Mouse (Mus musculus) midbrain, embryonic 10.5 days (tissue): Measurements from ENCODE around the gene Zfp13. TPM values are rescaled to one million over a fixed set of nuclear protein-coding genes. Genes with fewer than 3 reads are reported as not detected.

Experiments used
- DNase-seq: peaks from one replicate; pipeline ENCODE4 v3.0.0-alpha.2; 2017; ENCODE audit warnings: low spot score
- H3K27ac ChIP-seq: fragments of 300-500 bp; sonication (generic); replicated peaks from 2 replicates; pipeline ENCODE4 v1.5.1; 2016; ENCODE audit warnings: mild to moderate bottlenecking
- H3K27me3 ChIP-seq: fragments of 300-500 bp; sonication (generic); 2 replicates; pipeline ENCODE4 v1.6.1; 2016; ENCODE audit warnings: low read depth, mild to moderate bottlenecking; ENCODE audit not compliant: poor library complexity, severe bottlenecking
- H3K36me3 ChIP-seq: fragments of 300-500 bp; sonication (generic); 2 replicates; pipeline ENCODE4 v1.6.1; 2016; ENCODE audit warnings: mild to moderate bottlenecking, moderate library complexity
- H3K4me1 ChIP-seq: fragments of 300-500 bp; sonication (generic); 2 replicates; pipeline ENCODE4 v1.6.1; 2016
- H3K4me3 ChIP-seq: fragments of 300-500 bp; sonication (generic); 2 replicates; pipeline ENCODE4 v1.5.1; 2016; ENCODE audit warnings: mild to moderate bottlenecking, moderate library complexity
- H3K9me3 ChIP-seq: fragments of 300-500 bp; sonication (generic); replicated peaks from 2 replicates; pipeline ENCODE4 v1.6.1; 2016; ENCODE audit warnings: mild to moderate bottlenecking
- WGBS: fragments of 180-500 bp; shearing (Covaris S2); methylation state at CpG from one replicate; pipeline ENCODE4 v1.1.7; 2016; 5-methylcytosine and 5-hydroxymethylcytosine counted together
- polyA plus RNA-seq: library from polyadenylated mRNA; unstranded; fragments of >200 nt; fragmentation: Nextera tagmentation; extraction: Ambion mirVana; gene quantifications from 2 replicates; pipeline ENCODE4 v1.2.1, GENCODE M21; 2016

Zfp13 gene
- polyA plus RNA-seq, 1 experiment from 2014 or later = 19.8 TPM

DNA sequence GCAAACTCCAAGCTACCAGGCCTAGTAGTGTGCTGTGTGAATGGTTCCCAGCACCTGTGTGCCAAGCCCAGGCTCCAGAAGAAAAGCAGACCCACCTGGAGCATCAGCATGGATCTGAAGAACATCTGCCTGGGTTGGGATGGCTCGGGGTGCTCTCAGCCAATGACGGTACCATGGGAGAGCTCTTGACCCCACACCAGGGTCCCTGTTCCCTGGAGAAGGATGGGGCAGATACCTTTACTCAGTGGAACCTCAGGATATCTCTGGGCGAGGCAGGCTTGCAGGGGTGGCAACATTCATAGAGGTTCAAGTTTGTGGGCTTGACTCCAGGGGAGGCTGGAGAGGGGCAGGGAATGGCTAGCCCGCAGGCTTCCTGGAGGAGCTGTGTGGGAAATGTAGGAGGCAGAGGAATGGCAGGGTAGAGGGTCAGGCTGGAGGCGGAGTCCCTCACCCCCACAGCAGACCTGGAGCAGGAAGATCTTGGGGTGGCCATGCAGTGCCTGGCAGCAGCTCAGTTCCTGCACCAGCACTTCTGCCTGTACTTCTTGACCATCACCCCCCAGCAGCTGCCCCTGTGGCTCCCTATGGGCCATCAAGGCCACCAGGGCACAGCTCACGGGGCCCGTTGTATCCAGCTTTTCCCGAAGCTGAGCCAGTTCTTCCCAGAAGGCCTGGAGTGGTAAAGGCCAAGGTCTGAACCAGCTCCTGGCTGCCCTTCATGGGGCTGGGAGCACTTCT, 46.2 kb downstream of the Zfp13 start:
- DNase-seq = no peak
- 84% methylated on average over 8 of the region's 8 CpGs for WGBS
- no peak overlapping the region for H3K4me3 ChIP-seq
- no peaks in the 10 kb centered on the region for H3K9me3 ChIP-seq
- H3K36me3 ChIP-seq = peaks cover 37% of the 10 kb centered on the region
- H3K27ac ChIP-seq = no peak overlapping the region
- H3K27me3 ChIP-seq = no peaks in the 10 kb centered on the region
- peaks cover 24% of the 10 kb centered on the region for H3K4me1 ChIP-seq

DNA sequence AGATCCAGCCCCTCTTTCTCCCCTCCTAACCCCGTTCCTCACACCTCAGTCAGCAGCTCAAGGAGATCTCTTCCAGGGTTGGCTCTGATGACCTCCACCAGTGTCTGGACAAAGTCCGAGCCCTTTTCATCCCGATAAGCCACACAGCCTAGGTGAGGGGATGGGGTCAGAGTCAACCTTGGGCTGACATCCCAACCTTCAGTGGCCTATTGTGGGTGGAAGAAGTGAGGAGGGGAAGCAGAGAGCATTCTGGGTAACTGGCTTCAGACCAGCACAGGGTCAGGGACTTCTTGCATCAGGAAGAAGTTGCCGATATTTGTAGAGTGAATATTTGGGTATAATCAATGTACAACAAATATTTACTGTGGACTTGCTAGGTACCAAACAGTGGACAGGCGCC, 47.3 kb downstream of the Zfp13 start:
- Histone ChIP-seq H3K9me3 (no peaks in the 10 kb centered on the region), H3K4me3 (peak overlapping the region; percentile 61; the same call in 1 of the 2 replicates), H3K4me1 (peaks cover 24% of the 10 kb centered on the region), H3K27ac (no peak overlapping the region), H3K36me3 (peaks cover 26% of the 10 kb centered on the region), H3K27me3 (no peaks in the 10 kb centered on the region)
- no peak for DNase-seq
- WGBS = 67% methylated on average over 5 of the region's 5 CpGs

DNA sequence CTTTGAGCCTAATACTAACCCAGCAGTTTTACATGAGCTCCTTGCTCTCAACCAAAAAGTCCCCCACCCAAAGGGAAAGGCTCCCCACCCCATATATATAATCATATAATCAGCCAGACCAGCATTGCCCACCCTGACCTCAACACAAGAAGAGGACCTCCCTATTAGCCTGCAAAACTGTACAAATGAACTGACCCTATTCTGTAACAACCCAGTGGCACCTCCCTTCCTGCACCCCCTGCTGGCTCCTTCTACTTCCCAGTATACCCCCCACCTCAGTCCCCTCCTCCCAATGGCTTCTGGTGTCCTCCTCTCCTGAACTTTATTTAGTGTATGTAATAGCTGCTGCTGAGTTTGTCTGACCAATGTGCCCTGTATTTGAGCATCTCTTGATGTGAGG, 47.9 kb downstream of the Zfp13 start:
- Histone ChIP-seq H3K27me3 (no peaks in the 10 kb centered on the region), H3K9me3 (no peaks in the 10 kb centered on the region), H3K36me3 (peaks cover 20% of the 10 kb centered on the region), H3K27ac (peak overlapping the region; percentile 73; the same call in 1 of the 2 replicates), H3K4me3 (peak overlapping the region; percentile 61), H3K4me1 (peaks cover 24% of the 10 kb centered on the region)
- no peak for DNase-seq

DNA sequence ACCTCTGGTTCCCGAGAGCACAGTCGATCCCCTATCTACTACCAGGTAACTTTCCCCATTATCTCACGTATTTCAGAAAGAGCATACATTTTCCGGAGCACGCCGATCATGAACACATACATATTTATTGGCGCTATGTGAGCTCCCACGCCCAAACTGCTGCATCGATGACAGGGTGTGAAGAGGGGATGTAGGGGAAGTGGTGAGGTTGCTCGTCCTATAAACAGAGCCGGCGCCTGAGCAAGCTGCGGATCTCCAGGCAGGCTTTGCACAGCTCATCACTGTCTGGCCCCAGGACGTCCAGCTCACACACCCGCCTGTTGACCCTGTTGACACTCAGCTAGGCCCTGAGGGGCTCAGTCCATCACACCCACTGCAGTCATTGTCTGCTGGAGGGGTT, 48.4 kb downstream of the Zfp13 start:
- H3K27me3 ChIP-seq = no peaks in the 10 kb centered on the region
- no peaks in the 10 kb centered on the region for H3K9me3 ChIP-seq
- peak overlapping the region; percentile 61 for H3K4me3 ChIP-seq
- peak overlapping the region; percentile 73 for H3K27ac ChIP-seq
- peaks cover 15% of the 10 kb centered on the region for H3K36me3 ChIP-seq
- peak; percentile 69 for DNase-seq
- WGBS = under 1% methylated on average over 15 of the region's 15 CpGs
- peaks cover 24% of the 10 kb centered on the region for H3K4me1 ChIP-seq

DNA sequence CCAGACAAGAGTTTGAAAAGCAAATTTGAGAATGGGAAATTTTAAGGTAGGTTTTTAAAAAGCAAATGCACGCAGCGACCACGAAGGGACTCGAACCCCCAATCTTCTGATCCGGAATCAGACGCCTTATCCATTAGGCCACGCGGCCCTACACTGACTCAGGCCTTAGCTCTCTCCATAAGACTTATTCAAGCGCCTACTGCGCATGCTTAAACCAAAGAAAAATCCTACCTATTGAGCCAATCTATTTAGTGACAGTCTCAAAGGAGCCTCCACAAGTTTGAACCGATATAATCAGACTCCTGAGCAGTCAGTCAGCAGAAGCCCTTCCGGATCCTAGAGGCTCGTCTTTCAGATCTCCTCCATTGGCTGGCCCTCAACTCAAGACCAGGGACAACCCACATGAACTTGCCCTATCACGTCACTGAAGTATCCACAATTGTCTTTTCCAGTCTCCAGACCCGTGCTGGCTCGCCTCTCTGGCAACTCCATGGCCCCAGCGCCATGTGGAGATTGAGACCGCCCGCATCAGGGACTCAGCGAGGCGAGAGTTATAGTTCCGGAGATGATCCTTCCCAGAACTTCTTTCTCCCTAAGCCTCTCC, 49.0 kb downstream of the Zfp13 start:
- Histone ChIP-seq H3K27ac (peak overlapping the region; percentile 73), H3K9me3 (no peaks in the 10 kb centered on the region), H3K4me3 (peak overlapping the region; percentile 61), H3K27me3 (no peaks in the 10 kb centered on the region), H3K36me3 (peaks cover 9% of the 10 kb centered on the region), H3K4me1 (peaks cover 24% of the 10 kb centered on the region)
- under 1% methylated on average over 22 of the region's 22 CpGs for WGBS
- DNase-seq = peak; percentile 91

DNA sequence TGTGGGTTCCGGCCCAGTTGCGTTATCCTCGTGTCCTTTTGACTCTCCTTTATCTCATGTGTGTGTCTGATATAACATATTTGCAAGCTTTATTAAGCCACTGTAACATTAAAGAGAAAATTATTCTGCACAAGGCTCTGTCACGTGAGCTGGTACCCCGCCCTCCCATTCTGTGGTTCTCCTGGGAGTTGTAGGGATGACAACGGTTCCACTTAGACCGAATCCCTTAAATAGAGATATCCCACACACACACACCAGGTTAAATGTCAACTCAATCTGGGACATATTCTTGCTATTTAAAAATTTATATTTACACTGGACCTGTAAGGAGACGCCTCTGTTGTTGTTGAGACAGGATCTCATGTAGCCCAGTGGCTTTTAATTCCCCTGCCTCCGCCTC, 49.8 kb downstream of the Zfp13 start:
- Histone ChIP-seq H3K36me3 (0 out of 2 replicates have a peak, but pooled peaks cover under 1% of the 10 kb centered on the region), H3K27ac (no peak overlapping the region), H3K4me3 (peak overlapping the region; percentile 61), H3K9me3 (no peaks in the 10 kb centered on the region), H3K4me1 (peaks cover 24% of the 10 kb centered on the region), H3K27me3 (no peaks in the 10 kb centered on the region)
- DNase-seq = peak; percentile 32
- WGBS = 3% methylated on average over 9 of the region's 9 CpGs

DNA sequence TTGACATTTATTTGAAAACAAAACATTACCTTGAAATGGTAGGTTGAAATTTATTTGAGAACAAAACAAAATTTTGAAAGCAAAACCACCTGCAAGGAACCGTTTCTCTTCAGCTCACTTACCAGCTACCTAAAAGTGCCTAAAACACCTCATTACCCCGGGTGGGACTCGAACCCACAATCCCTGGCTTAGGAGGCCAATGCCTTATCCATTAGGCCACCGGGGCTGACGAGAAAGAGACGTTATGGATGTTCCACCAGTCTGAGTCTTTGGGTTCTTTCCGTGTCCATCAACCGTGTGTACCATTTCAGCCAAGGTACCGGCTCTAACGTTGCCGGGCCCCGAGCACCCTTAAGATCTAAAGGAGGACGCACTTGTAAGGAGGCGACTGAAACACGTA, 50.7 kb downstream of the Zfp13 start:
- no peaks in the 10 kb centered on the region for H3K9me3 ChIP-seq
- H3K36me3 ChIP-seq = no peaks in the 10 kb centered on the region
- no peak overlapping the region for H3K27ac ChIP-seq
- H3K4me3 ChIP-seq = peak overlapping the region; percentile 61
- peak; percentile 90 for DNase-seq
- under 1% methylated on average over 15 of the region's 15 CpGs for WGBS
- H3K27me3 ChIP-seq = no peaks in the 10 kb centered on the region
- peaks cover 25% of the 10 kb centered on the region for H3K4me1 ChIP-seq

DNA sequence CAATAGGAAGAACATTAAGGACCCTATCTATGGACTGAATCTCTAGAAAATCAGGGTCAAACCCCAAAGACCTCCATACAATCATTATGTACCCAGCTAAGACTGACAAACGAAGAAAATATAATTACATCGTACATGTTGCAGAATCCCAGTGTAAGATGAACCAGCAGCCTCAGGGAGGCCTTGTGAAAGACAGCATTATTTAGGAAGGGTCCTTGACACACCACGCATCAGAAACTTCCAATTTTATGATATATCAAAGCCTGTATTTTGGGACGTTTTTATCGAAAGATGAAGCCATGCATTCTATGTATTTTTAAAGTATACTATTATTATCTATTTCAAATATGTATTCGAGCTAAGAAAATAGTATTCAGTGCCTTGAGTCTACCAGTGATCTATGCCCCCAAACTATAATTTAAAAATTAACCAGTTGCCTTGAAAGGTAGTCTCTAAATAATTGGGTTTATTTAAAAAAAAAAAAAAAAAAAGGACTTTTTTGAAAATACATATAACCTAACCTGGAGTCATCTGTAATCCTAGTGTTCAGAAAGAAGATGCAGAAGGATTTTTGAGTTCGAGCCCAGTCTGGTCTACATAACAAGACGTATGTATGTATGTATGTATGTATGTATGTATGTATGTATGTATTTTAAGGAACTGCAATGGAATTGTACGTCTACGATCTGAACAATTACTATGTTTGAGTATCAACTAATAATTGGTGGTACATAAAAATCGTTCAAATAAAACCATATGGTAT, 51.4 kb downstream of the Zfp13 start:
- 51% methylated on average over 11 of the region's 11 CpGs for WGBS
- Histone ChIP-seq H3K9me3 (no peaks in the 10 kb centered on the region), H3K4me3 (peak overlapping the region; percentile 80), H3K27ac (no peak overlapping the region), H3K36me3 (no peaks in the 10 kb centered on the region), H3K27me3 (peaks cover 7% of the 10 kb centered on the region; the same call in 1 of the 2 replicates), H3K4me1 (peaks cover 30% of the 10 kb centered on the region)
- DNase-seq = peak; percentile 8

DNA sequence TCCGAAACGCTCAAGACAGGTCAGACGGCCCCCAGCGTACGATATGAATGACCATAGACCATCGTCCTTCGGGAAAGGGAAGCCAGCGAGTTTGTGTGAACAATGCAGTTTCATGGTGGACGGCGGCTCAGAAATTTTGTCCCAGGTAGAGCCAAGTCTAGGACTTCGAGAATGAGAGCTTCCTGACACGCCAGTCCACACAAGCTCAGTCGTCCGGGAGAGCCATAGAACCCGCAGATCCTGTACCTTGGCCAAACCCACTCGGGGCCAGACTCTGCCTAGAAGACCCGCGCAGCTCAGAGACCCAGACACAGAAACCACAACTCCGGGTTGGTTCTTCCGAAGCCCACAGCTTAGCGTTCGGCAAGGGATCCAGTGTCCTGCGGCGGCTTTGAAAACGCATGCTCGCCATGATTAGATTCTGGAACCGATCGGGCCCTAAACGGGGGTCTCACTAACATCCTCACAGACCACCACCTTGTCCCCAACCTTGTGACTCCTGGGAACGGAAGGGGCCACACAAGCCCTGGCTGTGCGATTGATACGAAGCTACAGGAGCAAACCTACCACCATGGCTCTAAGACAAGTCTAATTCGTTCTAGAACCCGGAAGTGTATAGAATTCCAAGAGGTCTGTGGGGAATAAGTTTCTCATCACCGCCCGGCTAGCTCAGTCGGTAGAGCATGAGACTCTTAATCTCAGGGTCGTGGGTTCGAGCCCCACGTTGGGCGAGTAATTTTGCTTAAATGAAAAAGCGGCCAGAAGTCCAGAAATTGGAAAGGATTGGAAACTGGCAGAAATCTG, 52.4 kb downstream of the Zfp13 start:
- peak overlapping the region; percentile 80 for H3K4me3 ChIP-seq
- peak overlapping the region; percentile 82 for H3K27ac ChIP-seq
- WGBS = under 1% methylated on average over 42 of the region's 42 CpGs
- H3K36me3 ChIP-seq = no peaks in the 10 kb centered on the region
- H3K4me1 ChIP-seq = peaks cover 38% of the 10 kb centered on the region
- peaks cover 14% of the 10 kb centered on the region for H3K27me3 ChIP-seq
- no peaks in the 10 kb centered on the region for H3K9me3 ChIP-seq
- peak; percentile 89 for DNase-seq

DNA sequence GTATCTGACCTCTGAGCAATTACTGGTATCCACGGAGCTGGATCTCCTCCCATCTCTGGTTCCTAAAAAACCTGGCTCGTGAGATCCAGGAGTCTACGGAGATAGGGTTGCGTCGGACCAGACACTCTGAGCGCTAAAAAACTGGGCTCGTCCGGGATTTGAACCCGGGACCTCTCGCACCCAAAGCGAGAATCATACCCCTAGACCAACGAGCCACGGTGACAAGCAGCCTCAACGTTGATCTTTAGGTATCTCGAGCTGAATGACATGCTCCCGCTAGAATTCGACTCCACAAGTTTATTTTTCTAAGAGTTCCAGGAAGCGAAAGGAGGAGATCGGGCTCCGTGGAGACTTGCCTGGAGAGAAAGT, 53.0 kb downstream of the Zfp13 start:
- Histone ChIP-seq H3K4me1 (peaks cover 38% of the 10 kb centered on the region), H3K27ac (peak overlapping the region; percentile 82)
- 0% methylated on average over 20 of the region's 20 CpGs for WGBS

DNA sequence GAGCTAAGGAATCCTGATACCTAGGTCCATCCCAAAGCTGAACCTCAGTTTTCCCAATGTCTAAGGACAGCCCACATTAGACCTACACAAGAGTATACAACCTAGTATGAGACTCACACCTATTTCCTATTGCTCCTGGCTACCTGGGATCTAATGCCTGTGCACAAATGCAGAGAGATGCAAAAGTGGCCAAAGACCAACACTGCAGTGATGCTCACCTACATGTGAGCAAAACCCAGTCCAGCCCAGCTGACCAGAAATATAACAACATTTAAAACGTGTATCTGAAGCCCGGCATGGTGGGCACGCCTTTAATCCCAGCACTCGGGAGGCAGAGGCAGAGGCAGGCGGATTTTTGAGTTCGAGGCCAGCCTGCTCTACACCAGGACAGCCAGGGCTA, 53.4 kb downstream of the Zfp13 start:
- no peaks in the 10 kb centered on the region for H3K9me3 ChIP-seq
- 13% methylated on average over 6 of the region's 6 CpGs for WGBS
- peaks cover 37% of the 10 kb centered on the region for H3K4me1 ChIP-seq
- peaks cover 23% of the 10 kb centered on the region for H3K27me3 ChIP-seq
- peak overlapping the region; percentile 80 for H3K4me3 ChIP-seq
- H3K36me3 ChIP-seq = no peaks in the 10 kb centered on the region
- no peak overlapping the region for H3K27ac ChIP-seq
- DNase-seq = no peak

More for the DNA sequence above, 53.0 kb downstream of the Zfp13 start:
- peaks cover 20% of the 10 kb centered on the region for H3K27me3 ChIP-seq
- peak; percentile 86 for DNase-seq
- H3K36me3 ChIP-seq = no peaks in the 10 kb centered on the region
- H3K9me3 ChIP-seq = no peaks in the 10 kb centered on the region
- peak overlapping the region; percentile 80 for H3K4me3 ChIP-seq

DNA sequence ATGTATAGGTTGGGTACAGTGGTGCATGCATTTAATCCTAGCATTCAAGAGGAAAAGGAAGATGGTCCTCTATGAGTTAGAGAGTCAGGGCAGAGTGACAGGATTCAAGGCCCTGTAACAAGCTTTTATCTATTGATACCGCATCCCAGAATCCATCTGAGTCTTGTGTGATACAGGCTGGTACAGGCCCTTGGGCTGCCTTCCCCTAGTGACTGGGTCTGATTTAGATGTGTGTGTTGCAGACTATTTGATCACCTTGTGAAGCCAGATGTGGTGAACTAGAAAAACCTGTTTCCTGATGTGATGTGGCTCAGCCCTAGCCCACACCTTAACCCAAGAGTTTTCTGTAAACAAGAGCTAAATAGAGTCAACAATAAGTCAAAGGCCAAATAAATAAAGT, 54.5 kb downstream of the Zfp13 start:
- H3K27me3 ChIP-seq = peaks cover 30% of the 10 kb centered on the region
- H3K27ac ChIP-seq = no peak overlapping the region
- no peaks in the 10 kb centered on the region for H3K9me3 ChIP-seq
- 93% methylated on average over 1 of the region's 1 CpGs for whole genome bisulfite sequencing
- H3K36me3 ChIP-seq = no peaks in the 10 kb centered on the region
- no peak for DNase-seq
- no peak overlapping the region for H3K4me3 ChIP-seq
- H3K4me1 ChIP-seq = peaks cover 39% of the 10 kb centered on the region
